ENCODE assay signal across 10 mouse cellular contexts in genomic region chr1:20905501-20906127, GRCm38 (mm10). TPM values are rescaled to one million over a fixed set of nuclear protein-coding genes. Genes with fewer than 3 reads are reported as not detected.
DNase-seq lines count a peak whose midpoint lies in the region; ATAC-seq and TF ChIP-seq lines count a peak whose summit lies in the region.
"Had no signal": no experiment of that assay in that cellular context is flagged by ENCODE, and none has a peak within 500 bp of the region (broad histone marks: within the 10 kb centered on the region; RNA-seq: fewer than 3 reads in every experiment).

No protein-coding gene starts in this region.

- 32% methylated on average over 8 of the region's 8 CpGs for WGBS in hindbrain, embryonic 15.5 days
- WGBS in midbrain, embryonic 10.5 days, result 78% methylated on average over 8 of the region's 8 CpGs
- 88% methylated on average over 8 of the region's 8 CpGs for WGBS in lung, postnatal 0 days
- 85% methylated on average over 8 of the region's 8 CpGs for WGBS in heart, embryonic 12.5 days

- no peaks in the 10 kb centered on the region for H3K36me3 ChIP-seq in hindbrain, embryonic 15.5 days
- no peaks in the 10 kb centered on the region for H3K36me3 ChIP-seq in midbrain, embryonic 10.5 days
- no peaks in the 10 kb centered on the region for H3K36me3 ChIP-seq in lung, postnatal 0 days (ENCODE audit: insufficient read depth, low read length)
- H3K36me3 ChIP-seq in heart, embryonic 12.5 days, result no peaks in the 10 kb centered on the region

- H3K4me1 ChIP-seq in hindbrain, embryonic 15.5 days (replicated peaks), result peaks cover 8% of the 10 kb centered on the region; the same call in 1 of the 2 replicates
- peaks cover 18% of the 10 kb centered on the region for H3K4me1 ChIP-seq in midbrain, embryonic 10.5 days
- H3K4me1 ChIP-seq in lung, postnatal 0 days (ENCODE audit: insufficient read depth, low read depth, low read length), result no peaks in the 10 kb centered on the region
- H3K4me1 ChIP-seq in heart, embryonic 12.5 days (replicated peaks), result peaks cover 11% of the 10 kb centered on the region; the same call in 1 of the 2 replicates

- H3K4me3 ChIP-seq in hindbrain, embryonic 15.5 days, result no peak overlapping the region
- no peak overlapping the region for H3K4me3 ChIP-seq in midbrain, embryonic 10.5 days
- H3K4me3 ChIP-seq in lung, postnatal 0 days (ENCODE audit: low read depth, low read length), result no peak overlapping the region
- no peak overlapping the region for H3K4me3 ChIP-seq in heart, embryonic 12.5 days

- no peak for TF ChIP-seq CTCF in lung, postnatal 0 days (IDR thresholded peaks at IDR 0.05)

- H3K9me3 ChIP-seq in hindbrain, embryonic 15.5 days, result no peaks in the 10 kb centered on the region
- H3K9me3 ChIP-seq in midbrain, embryonic 10.5 days (replicated peaks), result no peaks in the 10 kb centered on the region
- no peaks in the 10 kb centered on the region for H3K9me3 ChIP-seq in lung, postnatal 0 days (ENCODE audit: low read length)
- no peaks in the 10 kb centered on the region for H3K9me3 ChIP-seq in heart, embryonic 12.5 days (replicated peaks)

- peak; percentile 85 for ATAC-seq in hindbrain, embryonic 15.5 days (ENCODE audit: low FRiP score, low read depth)
- no peak for ATAC-seq in lung, postnatal 0 days
- no peak for ATAC-seq in heart, embryonic 12.5 days (ENCODE audit: insufficient number of reproducible peaks, low FRiP score)

- no peaks in the 10 kb centered on the region for H3K27me3 ChIP-seq in hindbrain, embryonic 15.5 days
- H3K27me3 ChIP-seq in midbrain, embryonic 10.5 days (ENCODE audit: low read depth, poor library complexity, severe bottlenecking), result no peaks in the 10 kb centered on the region
- H3K27me3 ChIP-seq in lung, postnatal 0 days (replicated peaks; ENCODE audit: insufficient read depth, low read length), result no peaks in the 10 kb centered on the region
- no peaks in the 10 kb centered on the region for H3K27me3 ChIP-seq in heart, embryonic 12.5 days (replicated peaks)

- peak overlapping the region; percentile 74 for H3K27ac ChIP-seq in hindbrain, embryonic 15.5 days (replicated peaks)
- peak overlapping the region; percentile 49; the same call in 1 of the 2 replicates for H3K27ac ChIP-seq in midbrain, embryonic 10.5 days (replicated peaks)
- H3K27ac ChIP-seq in lung, postnatal 0 days (ENCODE audit: low read length), result no peak overlapping the region
- no peak overlapping the region for H3K27ac ChIP-seq in heart, embryonic 12.5 days (ENCODE audit: poor library complexity, severe bottlenecking)
- H3K27ac ChIP-seq: liver, embryonic 14.5 days had no signal

- TF ChIP-seq EP300 in lung, postnatal 0 days (IDR thresholded peaks at IDR 0.05), result no peak

- no peak overlapping the region for H3K4me2 ChIP-seq in hindbrain, embryonic 15.5 days
- no peak overlapping the region for H3K4me2 ChIP-seq in lung, postnatal 0 days (replicated peaks; ENCODE audit: low read depth, low read length)
- no peak overlapping the region for H3K4me2 ChIP-seq in heart, embryonic 12.5 days

- no peak overlapping the region for H3K9ac ChIP-seq in hindbrain, embryonic 15.5 days
- H3K9ac ChIP-seq in lung, postnatal 0 days (replicated peaks; ENCODE audit: low read depth), result no peak overlapping the region
- H3K9ac ChIP-seq in heart, embryonic 12.5 days, result no peak overlapping the region
- H3K9ac ChIP-seq: liver, embryonic 14.5 days had no signal

- peak; percentile 76 for DNase-seq in R1 (ENCODE audit: low read depth, low spot score)
- DNase-seq in cerebellum, postnatal 36 days, result peak; percentile 75 to 84
- DNase-seq in midbrain, embryonic 10.5 days (ENCODE audit: low spot score), result no peak
- no peak for DNase-seq in lung, postnatal 0 days (ENCODE audit: low spot score)
- DNase-seq in kidney, postnatal 14 days, result no peak
- no peak for DNase-seq in adrenal gland, postnatal 25 days
- DNase-seq: kidney, adult 2 months had no signal

RNA-seq across cellular contexts. Expression of gene Paqr8, which starts 15.2 kb away (rescaled TPM):
- polyA plus RNA-seq in hindbrain, embryonic 15.5 days (2015; fragmentation: Nextera tagmentation; extraction: Ambion mirVana), result 33.0 and 38.6 TPM in 2 replicates
- 5.3 and 6.4 TPM in 2 replicates for polyA plus RNA-seq in midbrain, embryonic 10.5 days (2016; fragmentation: Nextera tagmentation; extraction: Ambion mirVana)
- 4.8 and 8.3 TPM in 2 replicates for polyA plus RNA-seq in lung, postnatal 0 days (2015; fragmentation: Nextera tagmentation; extraction: Ambion mirVana)
- 35.1 and 54.2 TPM in 2 replicates for total RNA-seq in adrenal gland, postnatal 25 days (2021)
- 4.1 and 4.9 TPM in 2 replicates for polyA plus RNA-seq in heart, embryonic 12.5 days (2016; fragmentation: Nextera tagmentation; extraction: Ambion mirVana)

RNA-seq across cellular contexts. Expression of gene Efhc1, which starts 45.8 kb away (rescaled TPM):
- polyA plus RNA-seq in hindbrain, embryonic 15.5 days (2015; fragmentation: Nextera tagmentation; extraction: Ambion mirVana), result 2.9 and 3.6 TPM in 2 replicates
- polyA plus RNA-seq in midbrain, embryonic 10.5 days (2016; fragmentation: Nextera tagmentation; extraction: Ambion mirVana), result 1.9 and 2.0 TPM in 2 replicates
- 8.4 and 10.3 TPM in 2 replicates for polyA plus RNA-seq in lung, postnatal 0 days (2015; fragmentation: Nextera tagmentation; extraction: Ambion mirVana)
- total RNA-seq in adrenal gland, postnatal 25 days (2021), result 1.7 and 4.3 TPM in 2 replicates
- polyA plus RNA-seq in heart, embryonic 12.5 days (2016; fragmentation: Nextera tagmentation; extraction: Ambion mirVana), result 0.99 and 1.1 TPM in 2 replicates

Comparison
In these comparisons a context has a peak if more than half of its experiments do, and no peak if none do; other contexts are left out.
1. DNase-seq: peak in R1 (single experiment) and cerebellum, postnatal 36 days (2 of 2); none in midbrain, embryonic 10.5 days (single experiment), lung, postnatal 0 days (single experiment), kidney, postnatal 14 days (single experiment) and adrenal gland, postnatal 25 days (single experiment).
2. H3K27ac ChIP-seq: peak in hindbrain, embryonic 15.5 days (single experiment) and midbrain, embryonic 10.5 days (single experiment); none in lung, postnatal 0 days (single experiment) and heart, embryonic 12.5 days (single experiment).